Mouse (Mus musculus) forebrain, embryonic 15.5 days (tissue): ENCODE results near the gene Mtfmt. TPM values are rescaled to one million over a fixed set of nuclear protein-coding genes. Genes with fewer than 3 reads are reported as not detected.

Experiments
- ATAC-seq: fragments of 200-750 bp; cut with Nextera tagmentation; replicated peaks from 2 replicates; pipeline ENCODE4 v1.8.0; 2017; ENCODE audit warnings: mild to moderate bottlenecking, moderate TSS enrichment, moderate library complexity
- H3K27ac ChIP-seq: fragments of 300-500 bp; sonication (generic); replicated peaks from 2 replicates; pipeline ENCODE4 v1.5.1; 2015; ENCODE audit warnings: mild to moderate bottlenecking, inconsistent platforms
- H3K27me3 ChIP-seq: fragments of 300-500 bp; sonication (generic); 2 replicates; pipeline ENCODE4 v1.6.1; 2015; ENCODE audit warnings: inconsistent platforms
- H3K36me3 ChIP-seq: fragments of 300-500 bp; sonication (generic); 2 replicates; pipeline ENCODE4 v1.6.1; 2015; ENCODE audit warnings: mild to moderate bottlenecking, inconsistent platforms
- H3K4me1 ChIP-seq: fragments of 300-500 bp; sonication (generic); 2 replicates; pipeline ENCODE4 v1.6.1; 2015; ENCODE audit warnings: inconsistent platforms
- H3K4me2 ChIP-seq: fragments of 300-500 bp; sonication (generic); replicated peaks from 2 replicates; pipeline ENCODE4 v1.6.1; 2015; ENCODE audit warnings: mild to moderate bottlenecking, inconsistent platforms
- H3K4me3 ChIP-seq: fragments of 300-500 bp; sonication (generic); 2 replicates; pipeline ENCODE4 v1.5.1; 2015; ENCODE audit warnings: mild to moderate bottlenecking, inconsistent platforms
- H3K9ac ChIP-seq: fragments of 300-500 bp; sonication (generic); replicated peaks from 2 replicates; pipeline ENCODE4 v1.6.1; 2015; ENCODE audit warnings: mild to moderate bottlenecking, inconsistent platforms
- H3K9me3 ChIP-seq: fragments of 300-500 bp; sonication (generic); 2 replicates; pipeline ENCODE4 v1.6.1; 2016; ENCODE audit warnings: inconsistent platforms
- WGBS: fragments of 180-500 bp; shearing (Covaris S2); methylation state at CpG from one replicate; pipeline ENCODE4 v1.1.7; 2015; ENCODE audit warnings: mixed read lengths; 5-methylcytosine and 5-hydroxymethylcytosine counted together
- polyA plus RNA-seq: library from polyadenylated mRNA; unstranded; fragments of >200 nt; fragmentation: Nextera tagmentation; extraction: Ambion mirVana; gene quantifications from 2 replicates; pipeline ENCODE4 v1.2.1, GENCODE M21; 2015

Gene Mtfmt
- polyA plus RNA-seq, 1 experiment from 2014 or later, result 23.6 TPM

DNA sequence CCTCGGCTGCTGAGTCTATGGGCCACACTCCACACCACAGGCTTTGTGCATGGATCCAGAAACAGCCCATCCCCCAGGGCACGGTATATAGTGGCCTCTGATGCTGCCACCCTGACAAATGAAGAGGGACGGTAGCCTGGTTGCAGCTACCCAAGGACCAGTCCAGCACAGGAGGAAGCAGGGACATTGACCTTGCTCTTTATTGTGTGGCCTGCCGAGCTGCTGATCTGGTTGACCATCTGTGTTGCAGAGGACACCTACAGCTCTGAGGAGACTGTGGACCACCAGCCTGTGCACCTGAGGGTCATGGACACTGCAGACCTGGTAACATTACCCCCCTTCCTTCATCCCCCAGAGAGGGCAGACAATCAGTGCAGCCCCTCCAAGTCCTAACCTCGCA lies 28.3 kb upstream of the Mtfmt start:
- H3K4me1 ChIP-seq, result peaks cover 8% of the 10 kb centered on the region
- H3K27me3 ChIP-seq, result no peaks in the 10 kb centered on the region
- H3K9me3 ChIP-seq, result no peaks in the 10 kb centered on the region
- H3K4me3 ChIP-seq, result no peak overlapping the region
- no peak overlapping the region for H3K27ac ChIP-seq
- H3K9ac ChIP-seq, result no peak overlapping the region
- no peak overlapping the region for H3K4me2 ChIP-seq
- H3K36me3 ChIP-seq, result no peaks in the 10 kb centered on the region
- 93% methylated on average over 5 of the region's 5 CpGs for WGBS
- ATAC-seq, result no peak

GRCm38 (mm10) chr9:65407861-65408260 lies 27.7 kb upstream of the Mtfmt start:
- peaks cover 8% of the 10 kb centered on the region for H3K4me1 ChIP-seq
- H3K9me3 ChIP-seq, result no peaks in the 10 kb centered on the region
- H3K4me3 ChIP-seq, result no peak overlapping the region
- H3K27ac ChIP-seq, result no peak overlapping the region
- no peaks in the 10 kb centered on the region for H3K36me3 ChIP-seq
- ATAC-seq, result no peak
- H3K9ac ChIP-seq, result no peak overlapping the region
- H3K27me3 ChIP-seq, result no peaks in the 10 kb centered on the region
- WGBS, result 70% methylated on average over 3 of the region's 3 CpGs
- H3K4me2 ChIP-seq, result no peak overlapping the region

DNA sequence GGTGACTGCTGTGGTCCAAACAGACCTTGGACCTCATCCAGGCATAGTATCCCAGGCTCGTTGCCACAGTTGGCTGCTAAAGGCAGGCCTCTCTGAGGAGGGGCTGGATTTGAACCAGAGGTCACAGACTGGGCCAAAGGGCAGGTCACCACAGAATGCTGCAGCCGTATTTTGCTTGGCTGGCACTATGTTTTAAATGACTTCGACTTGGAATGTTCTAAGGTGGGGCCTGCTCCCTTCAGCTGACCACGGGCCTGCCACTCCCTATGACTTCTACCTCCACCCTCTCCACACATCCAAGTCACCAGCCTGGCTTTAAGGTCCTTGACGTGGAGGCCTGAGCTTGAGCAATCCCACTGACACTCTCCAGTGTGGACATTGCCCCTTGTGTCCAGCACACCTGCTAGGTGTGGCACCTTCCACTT lies 26.7 kb upstream of the Mtfmt start:
- Histone ChIP-seq H3K4me3 (no peak overlapping the region), H3K36me3 (no peaks in the 10 kb centered on the region), H3K4me1 (peaks cover 8% of the 10 kb centered on the region), H3K4me2 (no peak overlapping the region), H3K9ac (no peak overlapping the region), H3K27ac (no peak overlapping the region), H3K9me3 (no peaks in the 10 kb centered on the region), H3K27me3 (no peaks in the 10 kb centered on the region)
- 79% methylated on average over 5 of the region's 5 CpGs for WGBS
- no peak for ATAC-seq

- Histone ChIP-seq H3K4me3 (no peak overlapping the region), H3K4me1 (no peaks in the 10 kb centered on the region), H3K27me3 (no peaks in the 10 kb centered on the region), H3K4me2 (no peak overlapping the region), H3K9ac (no peak overlapping the region), H3K9me3 (no peaks in the 10 kb centered on the region), H3K27ac (no peak overlapping the region), H3K36me3 (no peaks in the 10 kb centered on the region)
- 88% methylated on average over 8 of the region's 8 CpGs for WGBS
- ATAC-seq, result no peak
Measured at GRCm38 (mm10) chr9:65410378-65410777, 25.2 kb upstream of the Mtfmt start.

- H3K4me1 ChIP-seq, result no peaks in the 10 kb centered on the region
- H3K4me2 ChIP-seq, result no peak overlapping the region
- H3K36me3 ChIP-seq, result no peaks in the 10 kb centered on the region
- H3K27ac ChIP-seq, result no peak overlapping the region
- no peaks in the 10 kb centered on the region for H3K9me3 ChIP-seq
- WGBS, result 70% methylated on average over 3 of the region's 3 CpGs
- ATAC-seq, result no peak
- no peak overlapping the region for H3K9ac ChIP-seq
- no peaks in the 10 kb centered on the region for H3K27me3 ChIP-seq
- H3K4me3 ChIP-seq, result no peak overlapping the region
Measured at GRCm38 (mm10) chr9:65411326-65411725, 24.3 kb upstream of the Mtfmt start.

DNA sequence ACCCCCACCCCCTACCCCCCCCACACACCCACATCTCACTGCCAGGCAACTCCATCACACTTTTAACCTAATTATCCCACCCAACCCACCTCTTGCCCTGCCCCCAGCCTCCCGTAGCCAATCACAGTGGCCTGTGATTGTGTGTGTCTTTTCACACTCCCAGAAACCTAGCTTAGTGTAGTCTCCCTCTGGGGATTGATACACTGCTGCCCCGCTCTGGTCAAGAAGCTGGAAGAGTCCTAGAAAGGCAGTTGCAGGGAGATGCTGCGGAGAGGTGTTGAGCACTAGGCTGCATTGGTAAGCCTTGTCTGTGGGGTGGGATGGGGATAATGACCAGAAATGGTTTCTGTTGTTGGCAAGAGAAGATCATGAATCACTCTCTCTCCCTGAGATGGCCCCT lies 17.8 kb upstream of the Mtfmt start:
- Histone ChIP-seq H3K4me3 (no peak overlapping the region), H3K9ac (no peak overlapping the region), H3K36me3 (no peaks in the 10 kb centered on the region), H3K27me3 (no peaks in the 10 kb centered on the region), H3K4me1 (no peaks in the 10 kb centered on the region), H3K27ac (no peak overlapping the region), H3K9me3 (no peaks in the 10 kb centered on the region), H3K4me2 (no peak overlapping the region)
- 24% methylated on average over 3 of the region's 3 CpGs for WGBS
- ATAC-seq, result no peak

GRCm38 (mm10) chr9:65419633-65420032 lies 15.9 kb upstream of the Mtfmt start:
- Histone ChIP-seq H3K9me3 (no peaks in the 10 kb centered on the region), H3K9ac (no peak overlapping the region), H3K27ac (no peak overlapping the region), H3K4me3 (no peak overlapping the region), H3K36me3 (no peaks in the 10 kb centered on the region), H3K4me2 (no peak overlapping the region), H3K27me3 (no peaks in the 10 kb centered on the region), H3K4me1 (no peaks in the 10 kb centered on the region)
- ATAC-seq, result no peak
- WGBS, result 79% methylated on average over 3 of the region's 3 CpGs

- no peak for ATAC-seq
- Histone ChIP-seq H3K36me3 (no peaks in the 10 kb centered on the region), H3K4me1 (no peaks in the 10 kb centered on the region), H3K4me3 (no peak within 1 kb of the TSS), H3K9me3 (no peaks in the 10 kb centered on the region), H3K27ac (no peak within 1 kb of the TSS), H3K9ac (no peak within 1 kb of the TSS), H3K4me2 (no peak within 1 kb of the TSS), H3K27me3 (no peaks in the 10 kb centered on the region)
- WGBS, result 76% methylated on average over 11 of the region's 11 CpGs
Measured at GRCm38 (mm10) chr9:65422760-65423501, 12.7 kb upstream of the Mtfmt start, which contains the start of gene Slc51b. Slc51b (minus strand) TSS chr9:65422955.

DNA sequence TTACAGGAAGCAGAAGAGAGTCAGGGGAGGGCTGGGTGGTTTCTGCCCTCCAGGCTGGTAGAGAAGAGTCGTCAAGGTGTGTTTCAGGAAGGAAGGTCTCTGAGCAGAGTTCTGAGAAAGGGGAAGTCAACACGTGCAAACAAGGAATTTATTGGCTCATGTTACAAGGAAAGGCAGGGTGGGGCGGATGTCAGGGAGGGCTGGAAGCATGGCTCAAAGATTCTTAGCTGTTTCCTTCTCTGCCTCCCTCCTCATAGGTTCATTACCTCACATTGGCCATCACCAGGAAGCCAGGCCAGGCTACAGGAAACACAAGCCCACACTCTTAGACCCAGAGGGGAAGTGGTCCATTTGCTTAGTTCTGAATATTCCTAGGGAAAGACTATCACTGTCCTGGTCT lies 11.2 kb upstream of the Mtfmt start:
- no peaks in the 10 kb centered on the region for H3K36me3 ChIP-seq
- no peak for ATAC-seq
- H3K27me3 ChIP-seq, result no peaks in the 10 kb centered on the region
- 70% methylated on average over 3 of the region's 3 CpGs for WGBS
- no peaks in the 10 kb centered on the region for H3K4me1 ChIP-seq
- H3K4me3 ChIP-seq, result no peak overlapping the region
- no peak overlapping the region for H3K4me2 ChIP-seq
- H3K27ac ChIP-seq, result no peak overlapping the region
- no peak overlapping the region for H3K9ac ChIP-seq
- no peaks in the 10 kb centered on the region for H3K9me3 ChIP-seq

GRCm38 (mm10) chr9:65427511-65427910 lies 8.1 kb upstream of the Mtfmt start:
- Histone ChIP-seq H3K27ac (no peak overlapping the region), H3K4me2 (no peak overlapping the region), H3K27me3 (no peaks in the 10 kb centered on the region), H3K9me3 (no peaks in the 10 kb centered on the region), H3K9ac (no peak overlapping the region), H3K36me3 (no peaks in the 10 kb centered on the region), H3K4me3 (no peak overlapping the region), H3K4me1 (no peaks in the 10 kb centered on the region)
- no peak for ATAC-seq
- 75% methylated on average over 2 of the region's 2 CpGs for WGBS

GRCm38 (mm10) chr9:65428003-65428402 lies 7.6 kb upstream of the Mtfmt start:
- H3K9me3 ChIP-seq, result no peaks in the 10 kb centered on the region
- 92% methylated on average over 5 of the region's 5 CpGs for WGBS
- no peak overlapping the region for H3K27ac ChIP-seq
- ATAC-seq, result no peak
- H3K4me3 ChIP-seq, result no peak overlapping the region
- H3K36me3 ChIP-seq, result no peaks in the 10 kb centered on the region
- H3K4me2 ChIP-seq, result no peak overlapping the region
- H3K27me3 ChIP-seq, result no peaks in the 10 kb centered on the region
- no peak overlapping the region for H3K9ac ChIP-seq
- H3K4me1 ChIP-seq, result no peaks in the 10 kb centered on the region

DNA sequence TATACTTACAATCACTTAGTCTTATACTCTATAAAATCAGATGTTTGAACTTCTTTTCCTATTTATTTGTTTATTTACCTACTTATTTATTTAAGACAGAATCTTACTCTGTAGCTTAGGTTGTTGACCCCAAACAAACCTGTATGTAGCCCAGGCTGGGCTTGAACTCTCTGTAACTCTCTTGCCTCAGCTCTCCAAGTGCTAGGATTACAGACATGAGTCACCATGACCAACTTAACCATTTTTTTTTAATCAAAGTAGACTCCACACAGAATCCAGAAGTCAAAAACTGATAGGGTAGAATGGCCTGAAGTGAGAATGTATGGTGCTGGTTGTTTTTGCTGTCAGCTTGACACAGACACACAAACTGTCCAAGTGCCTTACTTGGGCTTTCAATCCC lies 5.2 kb upstream of the Mtfmt start:
- Histone ChIP-seq H3K27ac (no peak overlapping the region), H3K9me3 (no peaks in the 10 kb centered on the region), H3K9ac (no peak overlapping the region), H3K27me3 (no peaks in the 10 kb centered on the region), H3K4me2 (no peak overlapping the region), H3K4me3 (no peak overlapping the region), H3K36me3 (no peaks in the 10 kb centered on the region), H3K4me1 (no peaks in the 10 kb centered on the region)
- ATAC-seq, result no peak

DNA sequence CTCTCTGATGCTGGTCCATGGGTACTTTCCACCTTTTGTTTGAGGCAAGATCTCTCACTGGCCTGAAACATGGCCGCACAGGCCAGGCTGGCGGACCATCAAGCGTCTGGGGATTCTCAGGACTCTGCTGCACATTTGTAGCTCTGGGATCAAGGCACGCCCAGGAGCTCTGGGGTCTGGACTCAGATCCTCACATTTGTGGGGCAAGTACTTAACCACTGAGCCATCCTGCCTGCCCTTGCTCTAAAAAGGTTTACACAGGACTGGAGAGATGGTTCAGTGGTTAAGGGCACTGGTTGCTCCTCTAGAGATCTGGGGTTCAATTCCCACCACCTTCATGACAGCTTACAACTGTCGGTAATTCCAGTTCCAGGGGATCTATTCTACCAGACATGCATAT lies 4.7 kb upstream of the Mtfmt start:
- Histone ChIP-seq H3K9ac (no peak overlapping the region), H3K4me2 (no peak overlapping the region), H3K36me3 (no peaks in the 10 kb centered on the region), H3K27ac (no peak overlapping the region), H3K4me1 (no peaks in the 10 kb centered on the region; the same call in 1 of the 2 replicates), H3K9me3 (no peaks in the 10 kb centered on the region), H3K27me3 (no peaks in the 10 kb centered on the region), H3K4me3 (no peak overlapping the region)
- WGBS, result 92% methylated on average over 5 of the region's 5 CpGs
- ATAC-seq, result no peak
